Mouse (Mus musculus) adipocyte (in vitro differentiated cells): ENCODE results near the gene Mgat4a.

Experiments used
- DNase-seq: peaks from one replicate; pipeline ENCODE4 v3.0.0-alpha.2; 2016; ENCODE audit warnings: low spot score

Mgat4a gene

GRCm38 (mm10) chr1:37466322-37466995, 74.4 kb downstream of the Mgat4a start:
- DNase-seq: no peak

GRCm38 (mm10) chr1:37464878-37465452, 75.9 kb downstream of the Mgat4a start:
- no peak for DNase-seq

- no peak for DNase-seq
Observed at GRCm38 (mm10) chr1:37457546-37457945, 83.3 kb downstream of the Mgat4a start.

- no peak for DNase-seq
Observed at GRCm38 (mm10) chr1:37451270-37451669, 89.5 kb downstream of the Mgat4a start.

GRCm38 (mm10) chr1:37448361-37449095, 92.3 kb downstream of the Mgat4a start:
- DNase-seq: no peak

- no peak for DNase-seq
Observed at GRCm38 (mm10) chr1:37442848-37443835, 97.7 kb downstream of the Mgat4a start.

- no peak for DNase-seq
Observed at GRCm38 (mm10) chr1:37436419-37436818, 104.4 kb downstream of the Mgat4a start.

GRCm38 (mm10) chr1:37430297-37430840, 110.4 kb downstream of the Mgat4a start:
- DNase-seq: no peak

GRCm38 (mm10) chr1:37429366-37430296, 111.2 kb downstream of the Mgat4a start, which contains the start of the genes Coa5 and Unc50:
Coa5 (minus strand) TSS chr1:37430103.
Unc50 (plus strand) TSS chr1:37430139.
- peak; percentile 97 for DNase-seq

GRCm38 (mm10) chr1:37428911-37429310, 111.9 kb downstream of the Mgat4a start:
- DNase-seq: peak; percentile 52

- DNase-seq: no peak
Observed at GRCm38 (mm10) chr1:37427144-37427875, 113.5 kb downstream of the Mgat4a start.

- DNase-seq: peak; percentile 50
Observed at GRCm38 (mm10) chr1:37419420-37419819, 121.4 kb downstream of the Mgat4a start.

- DNase-seq: no peak
Observed at GRCm38 (mm10) chr1:37415394-37415793, 125.4 kb downstream of the Mgat4a start.

GRCm38 (mm10) chr1:37409647-37410046, 131.2 kb downstream of the Mgat4a start:
- DNase-seq: no peak

GRCm38 (mm10) chr1:37408678-37409077, 132.1 kb downstream of the Mgat4a start:
- DNase-seq: no peak

- DNase-seq: no peak
Observed at GRCm38 (mm10) chr1:37408059-37408458, 132.8 kb downstream of the Mgat4a start.

- no peak for DNase-seq
Observed at GRCm38 (mm10) chr1:37407228-37407627, 133.6 kb downstream of the Mgat4a start.

GRCm38 (mm10) chr1:37405137-37405536, 135.7 kb downstream of the Mgat4a start:
- no peak for DNase-seq

- peak; percentile 70 for DNase-seq
Observed at GRCm38 (mm10) chr1:37401687-37402086, 139.1 kb downstream of the Mgat4a start.

- DNase-seq: no peak
Observed at GRCm38 (mm10) chr1:37399734-37400133, 141.1 kb downstream of the Mgat4a start.
